8 mouse cellular contexts compared by ENCODE assay signal in the genomic region with DNA sequence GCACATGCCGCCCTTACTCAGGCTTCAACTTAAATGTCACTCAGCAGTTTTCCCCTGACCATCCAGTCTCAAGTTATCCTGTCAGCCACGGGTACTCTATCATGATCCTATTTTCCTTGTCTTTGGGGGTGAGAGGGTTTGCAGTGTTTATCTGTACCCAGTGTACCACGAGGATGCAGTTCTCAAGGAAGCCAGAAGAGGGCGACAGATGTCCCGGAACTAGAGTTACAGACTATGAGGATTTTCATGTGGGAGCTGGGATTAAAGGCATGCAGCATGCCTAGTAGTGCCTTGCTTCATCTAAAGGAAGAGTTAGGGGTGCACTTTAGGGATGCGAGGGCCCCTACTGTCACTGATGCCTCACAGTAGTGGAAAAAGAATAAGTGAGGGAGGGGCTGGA. TPM values are rescaled to one million over a fixed set of nuclear protein-coding genes. Genes with fewer than 3 reads are reported as not detected.
A peak's percentile ranks its signal among the peaks of the same experiment; 100 is the strongest.
DNase-seq lines count a peak whose midpoint lies in the region; ATAC-seq and TF ChIP-seq lines count a peak whose summit lies in the region.
"Had no signal": no experiment of that assay in that cellular context is flagged by ENCODE, and none has a peak within 500 bp of the region (broad histone marks: within the 10 kb centered on the region; RNA-seq: fewer than 3 reads in every experiment).

No protein-coding gene starts in this region.

- TF ChIP-seq CTCF in E14TG2a.4 (conservative IDR thresholded peaks at IDR 0.05; ENCODE audit: low read length): peak; percentile 95
- peak; percentile 82 for TF ChIP-seq CTCF in liver, postnatal 0 days (IDR thresholded peaks at IDR 0.05; ENCODE audit: low read depth)

- no peaks in the 10 kb centered on the region for H3K9me3 ChIP-seq in kidney, embryonic 16.5 days (ENCODE audit: low read length)
- H3K9me3 ChIP-seq in E14TG2a.4 (ENCODE audit: low read length): no peaks in the 10 kb centered on the region
- H3K9me3 ChIP-seq in liver, postnatal 0 days (ENCODE audit: low read length): no peaks in the 10 kb centered on the region

- DNase-seq in kidney, postnatal 10 days: peak; percentile 50
- peak; percentile 86 for DNase-seq in ZHBTc4 (ENCODE audit: low read depth, low spot score)
- peak; percentile 65 for DNase-seq in liver, postnatal 0 days
- DNase-seq in urinary bladder, adult 2 months (ENCODE audit: low spot score): no peak
- DNase-seq in left cerebral cortex, adult 11 months (ENCODE audit: low spot score): no peak

- no peaks in the 10 kb centered on the region for H3K36me3 ChIP-seq in kidney, embryonic 16.5 days (ENCODE audit: insufficient read depth, low read length)
- no peaks in the 10 kb centered on the region for H3K36me3 ChIP-seq in E14TG2a.4 (ENCODE audit: insufficient read depth, low read length)
- no peaks in the 10 kb centered on the region for H3K36me3 ChIP-seq in liver, postnatal 0 days (replicated peaks; ENCODE audit: insufficient read depth, low read length)

- 0 out of 2 replicates have a peak, but pooled peaks cover 4% of the 10 kb centered on the region for H3K4me1 ChIP-seq in kidney, embryonic 16.5 days (ENCODE audit: insufficient read depth, low read length)
- peaks cover 59% of the 10 kb centered on the region for H3K4me1 ChIP-seq in E14TG2a.4 (replicated peaks; ENCODE audit: low read depth, low read length)
- H3K4me1 ChIP-seq in liver, postnatal 0 days (ENCODE audit: insufficient read depth): peaks cover 14% of the 10 kb centered on the region; the same call in 1 of the 2 replicates

- no peak for ATAC-seq in kidney, embryonic 16.5 days (ENCODE audit: low FRiP score, low TSS enrichment)
- no peak for ATAC-seq in liver, postnatal 0 days

- TF ChIP-seq EP300 in liver, postnatal 0 days (IDR thresholded peaks at IDR 0.05; ENCODE audit: low read depth): no peak

- WGBS in kidney, embryonic 16.5 days: 66% methylated on average over 6 of the region's 6 CpGs
- 62% methylated on average over 6 of the region's 6 CpGs for WGBS in liver, postnatal 0 days (ENCODE audit: insufficient replicate concordance)

- no peak overlapping the region for H3K4me2 ChIP-seq in kidney, embryonic 16.5 days (replicated peaks; ENCODE audit: low read depth, low read length)
- no peak overlapping the region for H3K4me2 ChIP-seq in liver, postnatal 0 days (ENCODE audit: low read depth, low read length)

- no peak overlapping the region for H3K4me3 ChIP-seq in kidney, embryonic 16.5 days (ENCODE audit: low read length)
- no peak overlapping the region for H3K4me3 ChIP-seq in E14TG2a.4 (replicated peaks; ENCODE audit: low read length)
- no peak overlapping the region for H3K4me3 ChIP-seq in liver, postnatal 0 days (ENCODE audit: low read depth, low read length)

- no peaks in the 10 kb centered on the region for H3K27me3 ChIP-seq in kidney, embryonic 16.5 days (ENCODE audit: insufficient read depth, low read length)
- H3K27me3 ChIP-seq in E14TG2a.4 (ENCODE audit: insufficient read depth, low read length): no peaks in the 10 kb centered on the region; the same call in 1 of the 2 replicates
- H3K27me3 ChIP-seq in liver, postnatal 0 days (ENCODE audit: insufficient read depth, low read length): no peaks in the 10 kb centered on the region

- H3K27ac ChIP-seq in kidney, embryonic 16.5 days (ENCODE audit: low read length): no peak overlapping the region
- no peak overlapping the region for H3K27ac ChIP-seq in liver, postnatal 0 days (ENCODE audit: low read depth)

- H3K9ac ChIP-seq in kidney, embryonic 16.5 days (replicated peaks; ENCODE audit: low read length): no peak overlapping the region
- H3K9ac ChIP-seq in liver, postnatal 0 days (replicated peaks): no peak overlapping the region

RNA-seq across cellular contexts. Expression of a gene that starts 13.7 kb away (rescaled TPM):
- 0.51 and 0.59 TPM in 2 replicates for polyA plus RNA-seq in kidney, embryonic 16.5 days (2015; fragmentation: Nextera tagmentation; extraction: Ambion mirVana)
- polyA plus RNA-seq in liver, postnatal 0 days (2015; fragmentation: Nextera tagmentation; extraction: Ambion mirVana): not detected in 2 replicates
- not detected in 2 replicates for polyA plus RNA-seq in urinary bladder, adult 2 months (2012; rRNA removed)
- polyA plus RNA-seq: embryonic facial prominence, embryonic 14.5 days had no signal

RNA-seq across cellular contexts. Expression of a gene that starts 23.7 kb away (rescaled TPM):
- 94.5 and 99.0 TPM in 2 replicates for polyA plus RNA-seq in kidney, embryonic 16.5 days (2015; fragmentation: Nextera tagmentation; extraction: Ambion mirVana)
- polyA plus RNA-seq in liver, postnatal 0 days (2015; fragmentation: Nextera tagmentation; extraction: Ambion mirVana): 47.1 and 53.0 TPM in 2 replicates
- polyA plus RNA-seq in urinary bladder, adult 2 months (2012; rRNA removed): 65.9 and 77.0 TPM in 2 replicates

RNA-seq across cellular contexts. Expression of a gene that starts 37.7 kb away (rescaled TPM):
- polyA plus RNA-seq in kidney, embryonic 16.5 days (2015; fragmentation: Nextera tagmentation; extraction: Ambion mirVana): 50.8 and 51.3 TPM in 2 replicates
- polyA plus RNA-seq in liver, postnatal 0 days (2015; fragmentation: Nextera tagmentation; extraction: Ambion mirVana): 16.8 and 17.7 TPM in 2 replicates
- polyA plus RNA-seq in urinary bladder, adult 2 months (2012; rRNA removed): 32.6 and 44.2 TPM in 2 replicates

RNA-seq across cellular contexts. Expression of a gene that starts 41.5 kb away (rescaled TPM):
- polyA plus RNA-seq in kidney, embryonic 16.5 days (2015; fragmentation: Nextera tagmentation; extraction: Ambion mirVana): 10.1 and 11.3 TPM in 2 replicates
- 0.32 and 0.47 TPM in 2 replicates for polyA plus RNA-seq in liver, postnatal 0 days (2015; fragmentation: Nextera tagmentation; extraction: Ambion mirVana)
- polyA plus RNA-seq in urinary bladder, adult 2 months (2012; rRNA removed): 27.0 and 30.8 TPM in 2 replicates

RNA-seq across cellular contexts. Expression of a gene that starts 45.9 kb away (rescaled TPM):
- polyA plus RNA-seq in kidney, embryonic 16.5 days (2015; fragmentation: Nextera tagmentation; extraction: Ambion mirVana): 21.1 and 21.9 TPM in 2 replicates
- polyA plus RNA-seq in liver, postnatal 0 days (2015; fragmentation: Nextera tagmentation; extraction: Ambion mirVana): 11.2 and 11.7 TPM in 2 replicates
- 12.2 and 13.9 TPM in 2 replicates for polyA plus RNA-seq in urinary bladder, adult 2 months (2012; rRNA removed)

Comparison
In these comparisons a context has a peak if more than half of its experiments do, and no peak if none do; other contexts are left out.
1. DNase-seq: peak in kidney, postnatal 10 days (single experiment), ZHBTc4 (single experiment) and liver, postnatal 0 days (single experiment); none in urinary bladder, adult 2 months (single experiment) and left cerebral cortex, adult 11 months (single experiment).